Mouse (Mus musculus): Measurements from ENCODE around the gene Ube3b. TPM values are rescaled to one million over a fixed set of nuclear protein-coding genes. Genes with fewer than 3 reads are reported as not detected.

Ube3b gene
- polyA plus RNA-seq, 1 experiment from 2014 or later = 19.4 TPM

DNA sequence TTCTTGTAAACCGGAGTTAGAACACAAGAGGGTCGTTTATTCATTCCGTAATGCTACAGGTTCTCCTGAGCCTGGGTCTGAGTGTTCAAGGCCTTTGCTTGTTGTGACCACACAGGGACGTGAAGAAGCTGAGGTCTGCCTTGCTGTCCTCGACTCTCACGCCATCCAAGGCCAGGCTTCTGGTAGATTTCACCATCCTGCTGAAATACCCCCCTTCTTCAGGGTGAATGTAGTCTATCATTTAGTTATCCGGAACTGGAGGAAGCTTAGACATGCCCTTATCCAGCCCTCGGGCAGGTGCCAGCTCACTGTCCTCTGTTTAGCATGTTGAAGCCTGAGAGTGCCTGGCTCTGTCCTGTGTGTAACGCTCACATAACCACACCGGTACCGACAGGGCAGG lies 28.4 kb downstream of the Ube3b start:
- H3K27ac ChIP-seq (replicated peaks) = no peak overlapping the region
- H3K4me1 ChIP-seq (replicated peaks; ENCODE audit: control insufficient read depth, insufficient read depth) = no peaks in the 10 kb centered on the region
- H3K9me3 ChIP-seq (ENCODE audit: control insufficient read depth, low read length) = no peaks in the 10 kb centered on the region
- H3K4me3 ChIP-seq (ENCODE audit: low read depth, low read length) = no peak overlapping the region
- H3K36me3 ChIP-seq (ENCODE audit: control insufficient read depth, insufficient read depth, low read length) = peaks cover 60% of the 10 kb centered on the region
- no peak for DNase-seq (ENCODE audit: low spot score)
- ATAC-seq (ENCODE audit: low FRiP score, low TSS enrichment) = no peak
- H3K27me3 ChIP-seq (ENCODE audit: control insufficient read depth, insufficient read depth, low read length) = no peaks in the 10 kb centered on the region
- H3K9ac ChIP-seq (ENCODE audit: low read length) = no peak overlapping the region
- no peak for TF ChIP-seq CTCF (IDR thresholded peaks at IDR 0.05; ENCODE audit: low read depth)
- no peak for TF ChIP-seq EP300 (optimal IDR thresholded peaks at IDR 0.05)
- 90% methylated on average over 11 of the region's 11 CpGs for WGBS
- H3K4me2 ChIP-seq (replicated peaks; ENCODE audit: low read depth) = no peak overlapping the region

- no peak for TF ChIP-seq CTCF (IDR thresholded peaks at IDR 0.05; ENCODE audit: low read depth)
- no peak for TF ChIP-seq EP300 (optimal IDR thresholded peaks at IDR 0.05)
- DNase-seq (ENCODE audit: low spot score) (no peak), ATAC-seq (ENCODE audit: low FRiP score, low TSS enrichment) (no peak)
- 85% methylated on average over 13 of the region's 13 CpGs for WGBS
- no peak overlapping the region for H3K4me3 ChIP-seq (ENCODE audit: low read depth, low read length)
- H3K9ac ChIP-seq (ENCODE audit: low read length) = no peak overlapping the region
- H3K4me1 ChIP-seq (replicated peaks; ENCODE audit: control insufficient read depth, insufficient read depth) = no peaks in the 10 kb centered on the region
- H3K27ac ChIP-seq (replicated peaks) = no peak overlapping the region
- H3K27me3 ChIP-seq (ENCODE audit: control insufficient read depth, insufficient read depth, low read length) = no peaks in the 10 kb centered on the region
- peaks cover 61% of the 10 kb centered on the region for H3K36me3 ChIP-seq (ENCODE audit: control insufficient read depth, insufficient read depth, low read length)
- H3K9me3 ChIP-seq (ENCODE audit: control insufficient read depth, low read length) = no peaks in the 10 kb centered on the region
- H3K4me2 ChIP-seq (replicated peaks; ENCODE audit: low read depth) = no peak overlapping the region
Measured at GRCm38 (mm10) chr5:114410429-114410828, 30.0 kb downstream of the Ube3b start.

DNA sequence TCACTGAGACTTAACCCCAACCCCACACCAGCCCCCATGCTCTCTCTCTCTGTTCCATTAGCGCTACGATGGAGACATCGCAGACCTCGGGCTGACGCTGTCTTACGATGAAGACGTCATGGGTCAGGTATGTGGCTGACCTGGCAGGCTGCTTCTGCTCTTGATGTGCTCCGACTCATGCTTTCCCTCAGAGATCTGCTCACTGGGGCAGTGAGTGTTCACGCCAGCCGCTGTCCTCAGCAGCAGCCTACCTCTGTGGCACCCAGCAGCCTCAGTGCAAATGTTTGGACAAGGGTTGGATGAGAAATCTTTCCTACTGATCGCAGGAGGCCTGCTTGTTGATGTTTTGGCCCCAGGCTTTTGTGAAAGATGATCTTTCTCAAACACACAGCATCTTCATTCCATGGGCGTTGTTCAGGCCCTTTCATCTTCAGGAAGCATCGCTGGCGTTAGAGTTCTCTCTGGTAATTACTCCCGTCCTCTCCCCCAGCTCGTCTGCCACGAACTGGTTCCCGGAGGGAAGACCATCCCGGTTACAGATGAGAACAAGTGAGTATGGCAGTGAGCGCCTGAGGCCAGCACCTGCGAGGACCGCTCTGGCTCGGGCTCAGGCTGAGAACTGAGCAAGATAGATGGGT lies 32.1 kb downstream of the Ube3b start:
- peaks cover 67% of the 10 kb centered on the region for H3K36me3 ChIP-seq (ENCODE audit: control insufficient read depth, insufficient read depth, low read length)
- H3K9ac ChIP-seq (ENCODE audit: low read length) = no peak overlapping the region
- H3K9me3 ChIP-seq (ENCODE audit: control insufficient read depth, low read length) = no peaks in the 10 kb centered on the region
- H3K4me2 ChIP-seq (replicated peaks; ENCODE audit: low read depth) = no peak overlapping the region
- DNase-seq (ENCODE audit: low spot score) = no peak
- no peaks in the 10 kb centered on the region for H3K4me1 ChIP-seq (replicated peaks; ENCODE audit: control insufficient read depth, insufficient read depth)
- H3K27me3 ChIP-seq (ENCODE audit: control insufficient read depth, insufficient read depth, low read length) = no peaks in the 10 kb centered on the region
- H3K4me3 ChIP-seq (ENCODE audit: low read depth, low read length) = no peak overlapping the region
- TF ChIP-seq EP300 (optimal IDR thresholded peaks at IDR 0.05) = no peak
- TF ChIP-seq CTCF (IDR thresholded peaks at IDR 0.05; ENCODE audit: low read depth) = no peak
- peak; percentile 28; the same call in 1 of the 2 replicates for ATAC-seq (ENCODE audit: low FRiP score, low TSS enrichment)
- no peak overlapping the region for H3K27ac ChIP-seq (replicated peaks)
- WGBS = 56% methylated on average over 23 of the region's 23 CpGs

- Histone ChIP-seq H3K27me3 (ENCODE audit: control insufficient read depth, insufficient read depth, low read length) (no peaks in the 10 kb centered on the region), H3K27ac (replicated peaks) (no peak overlapping the region), H3K36me3 (ENCODE audit: control insufficient read depth, insufficient read depth, low read length) (peaks cover 64% of the 10 kb centered on the region), H3K4me1 (replicated peaks; ENCODE audit: control insufficient read depth, insufficient read depth) (no peaks in the 10 kb centered on the region), H3K4me3 (ENCODE audit: low read depth, low read length) (no peak overlapping the region), H3K9me3 (ENCODE audit: control insufficient read depth, low read length) (no peaks in the 10 kb centered on the region), H3K9ac (ENCODE audit: low read length) (no peak overlapping the region), H3K4me2 (replicated peaks; ENCODE audit: low read depth) (no peak overlapping the region)
- ATAC-seq (ENCODE audit: low FRiP score, low TSS enrichment) (no peak), DNase-seq (ENCODE audit: low spot score) (peak; percentile 27)
- TF ChIP-seq CTCF (IDR thresholded peaks at IDR 0.05; ENCODE audit: low read depth) (no peak), EP300 (optimal IDR thresholded peaks at IDR 0.05) (no peak)
- WGBS = 48% methylated on average over 16 of the region's 16 CpGs
Measured at GRCm38 (mm10) chr5:114413067-114413735, 32.8 kb downstream of the Ube3b start.

- ATAC-seq (ENCODE audit: low FRiP score, low TSS enrichment) = no peak
- 89% methylated on average over 5 of the region's 5 CpGs for WGBS
- peaks cover 57% of the 10 kb centered on the region for H3K36me3 ChIP-seq (ENCODE audit: control insufficient read depth, insufficient read depth, low read length)
Measured at GRCm38 (mm10) chr5:114415606-114416005, 35.2 kb downstream of the Ube3b start.

GRCm38 (mm10) chr5:114416855-114417254 lies 36.4 kb downstream of the Ube3b start:
- no peak for DNase-seq (ENCODE audit: low spot score)
- Histone ChIP-seq H3K9me3 (ENCODE audit: control insufficient read depth, low read length) (no peaks in the 10 kb centered on the region), H3K27me3 (ENCODE audit: control insufficient read depth, insufficient read depth, low read length) (no peaks in the 10 kb centered on the region), H3K9ac (ENCODE audit: low read length) (no peak overlapping the region), H3K36me3 (ENCODE audit: control insufficient read depth, insufficient read depth, low read length) (peaks cover 50% of the 10 kb centered on the region), H3K27ac (replicated peaks) (no peak overlapping the region), H3K4me1 (replicated peaks; ENCODE audit: control insufficient read depth, insufficient read depth) (no peaks in the 10 kb centered on the region), H3K4me2 (replicated peaks; ENCODE audit: low read depth) (no peak overlapping the region), H3K4me3 (ENCODE audit: low read depth, low read length) (no peak overlapping the region)
- WGBS = 75% methylated on average over 8 of the region's 8 CpGs
- no peak for TF ChIP-seq CTCF (IDR thresholded peaks at IDR 0.05; ENCODE audit: low read depth)
- no peak for TF ChIP-seq EP300 (optimal IDR thresholded peaks at IDR 0.05)
- ATAC-seq (ENCODE audit: low FRiP score, low TSS enrichment) = no peak

More at GRCm38 (mm10) chr5:114415606-114416005, 35.2 kb downstream of the Ube3b start:
- no peaks in the 10 kb centered on the region for H3K27me3 ChIP-seq (ENCODE audit: control insufficient read depth, insufficient read depth, low read length)
- no peak overlapping the region for H3K9ac ChIP-seq (ENCODE audit: low read length)
- H3K9me3 ChIP-seq (ENCODE audit: control insufficient read depth, low read length) = no peaks in the 10 kb centered on the region
- TF ChIP-seq CTCF (IDR thresholded peaks at IDR 0.05; ENCODE audit: low read depth) (no peak), EP300 (optimal IDR thresholded peaks at IDR 0.05) (no peak)
- no peak overlapping the region for H3K4me3 ChIP-seq (ENCODE audit: low read depth, low read length)
- no peak overlapping the region for H3K4me2 ChIP-seq (replicated peaks; ENCODE audit: low read depth)
- H3K27ac ChIP-seq (replicated peaks) = no peak overlapping the region
- H3K4me1 ChIP-seq (replicated peaks; ENCODE audit: control insufficient read depth, insufficient read depth) = no peaks in the 10 kb centered on the region
- no peak for DNase-seq (ENCODE audit: low spot score)

Data from stomach, postnatal 0 days (tissue).